9 mouse cellular contexts compared by ENCODE assay signal in the genomic region with DNA sequence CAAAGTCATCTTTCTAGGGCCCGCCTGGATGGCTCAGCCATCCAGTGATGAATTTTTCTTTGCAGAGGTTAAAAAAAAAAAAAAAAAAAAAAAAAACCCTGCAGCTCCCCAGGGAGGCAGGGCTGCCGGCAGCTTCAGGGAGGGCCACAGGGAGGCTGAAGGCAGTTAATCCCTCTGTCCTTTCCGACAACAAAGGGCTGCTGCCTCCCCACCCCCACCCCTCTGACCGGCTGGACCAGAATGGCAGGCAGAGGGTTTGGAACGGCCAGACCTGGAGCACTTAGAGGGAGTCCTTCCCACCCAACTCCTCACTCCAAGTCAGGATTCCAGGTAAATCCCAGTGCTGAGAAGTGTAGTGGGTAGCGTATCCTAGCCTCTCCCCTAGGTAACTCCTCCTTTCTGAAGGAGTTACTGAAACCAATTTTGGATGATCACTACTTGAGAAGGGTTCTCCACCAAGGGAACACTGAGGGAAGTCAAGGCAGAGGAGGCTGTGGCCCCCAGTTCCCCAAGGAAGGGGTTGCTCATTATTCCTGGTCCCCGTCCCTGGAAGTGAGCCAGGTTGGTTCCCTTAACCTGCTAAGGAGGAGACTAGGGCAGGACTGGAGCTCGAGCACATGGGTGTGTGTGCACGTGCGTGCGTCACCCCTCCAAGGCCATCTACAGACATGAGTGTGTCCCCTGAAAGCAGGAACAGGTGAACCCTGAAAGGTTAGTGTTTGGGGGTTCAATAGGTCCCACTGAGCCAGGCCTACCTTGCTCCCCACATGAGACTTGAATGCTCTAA. TPM values are rescaled to one million over a fixed set of nuclear protein-coding genes. Genes with fewer than 3 reads are reported as not detected.
DNase-seq lines count a peak whose midpoint lies in the region; ATAC-seq and TF ChIP-seq lines count a peak whose summit lies in the region.
"Had no signal": no experiment of that assay in that cellular context is flagged by ENCODE, and none has a peak within 500 bp of the region (broad histone marks: within the 10 kb centered on the region; RNA-seq: fewer than 3 reads in every experiment).

No protein-coding gene starts in this region.

- H3K4me3 ChIP-seq in ES-E14 (ENCODE audit: insufficient read depth in 1 of 2, low read depth in 1 of 2, low read length in 2 of 2, poor library complexity in 1 of 2, severe bottlenecking in 1 of 2) = peak overlapping the region; percentile 13 to 35; a peak in 3 of 4 replicates
- H3K4me3 ChIP-seq in hindbrain, embryonic 11.5 days (ENCODE audit: low read depth, low read length) = no peak overlapping the region
- H3K4me3 ChIP-seq in midbrain, embryonic 15.5 days = no peak overlapping the region

- H3K4me2 ChIP-seq in hindbrain, embryonic 11.5 days (replicated peaks; ENCODE audit: low read depth, low read length) = peak overlapping the region; percentile 22; the same call in 1 of the 2 replicates
- H3K4me2 ChIP-seq in midbrain, embryonic 15.5 days = peak overlapping the region; percentile 34

- H3K36me3 ChIP-seq in ES-E14 (ENCODE audit: control insufficient read depth, insufficient read depth, low read length, poor library complexity, severe bottlenecking) = no peaks in the 10 kb centered on the region
- no peaks in the 10 kb centered on the region for H3K36me3 ChIP-seq in hindbrain, embryonic 11.5 days (ENCODE audit: control insufficient read depth, insufficient read depth, low read length)
- no peaks in the 10 kb centered on the region for H3K36me3 ChIP-seq in midbrain, embryonic 15.5 days (replicated peaks)

- WGBS in hindbrain, embryonic 11.5 days = 28% methylated on average over 11 of the region's 11 CpGs
- 19% methylated on average over 11 of the region's 11 CpGs for WGBS in midbrain, embryonic 15.5 days

- in situ Hi-C loops in ES-E14 (cut with MboI; ENCODE audit: low sequenced_read_pairs in 2 of 2, unreplicated experiment in 2 of 2) = no loop called here

- DNase-seq in adrenal gland, postnatal 14 days = peak; percentile 33
- DNase-seq in adrenal gland, adult 2 months = no peak
- DNase-seq in ES-E14 (ENCODE audit: low read depth, low spot score) = no peak
- DNase-seq in hindbrain, embryonic 11.5 days (ENCODE audit: low spot score) = peak; percentile 61
- no peak for DNase-seq in spleen, postnatal 36 days (ENCODE audit: low spot score in 2 of 2)
- DNase-seq: cerebellum, postnatal 36 days had no signal

- peak overlapping the region; percentile 44; the same call in 1 of the 2 replicates for H3K9ac ChIP-seq in ES-E14 (ENCODE audit: insufficient read depth, low read depth, low read length, poor library complexity, severe bottlenecking)
- H3K9ac ChIP-seq in hindbrain, embryonic 11.5 days (ENCODE audit: low read depth, low read length) = peak overlapping the region; percentile 20; the same call in 1 of the 2 replicates
- peak overlapping the region; percentile 12; the same call in 1 of the 2 replicates for H3K9ac ChIP-seq in midbrain, embryonic 15.5 days

- H3K27ac ChIP-seq in ES-E14 (ENCODE audit: insufficient read depth, low read depth, low read length, poor library complexity, severe bottlenecking) = peak overlapping the region; percentile 67
- H3K27ac ChIP-seq in hindbrain, embryonic 11.5 days (ENCODE audit: low read depth, low read length) = peak overlapping the region; percentile 68
- H3K27ac ChIP-seq in midbrain, embryonic 15.5 days = peak overlapping the region; percentile 67

- no peaks in the 10 kb centered on the region for H3K9me3 ChIP-seq in ES-E14 (ENCODE audit: control insufficient read depth, insufficient read depth, low read depth, low read length)
- no peaks in the 10 kb centered on the region for H3K9me3 ChIP-seq in hindbrain, embryonic 11.5 days (ENCODE audit: control insufficient read depth, low read length)
- no peaks in the 10 kb centered on the region for H3K9me3 ChIP-seq in midbrain, embryonic 15.5 days

- peak; percentile 65 for ATAC-seq in hindbrain, embryonic 11.5 days (ENCODE audit: low FRiP score)
- peak; percentile 45 for ATAC-seq in midbrain, embryonic 15.5 days (replicated peaks)
- ATAC-seq in activated CD4-positive, CD25-positive, alpha-beta regulatory T cell, adult 4 months = no peak
- ATAC-seq in megakaryocyte progenitor cell, adult 5-6 weeks (replicated peaks; ENCODE audit: poor library complexity) = no peak

- no peaks in the 10 kb centered on the region; the same call in 1 of the 2 replicates for H3K27me3 ChIP-seq in hindbrain, embryonic 11.5 days (ENCODE audit: control insufficient read depth, insufficient read depth, low read length)
- H3K27me3 ChIP-seq in midbrain, embryonic 15.5 days (replicated peaks) = no peaks in the 10 kb centered on the region

- H3K4me1 ChIP-seq in ES-E14 (ENCODE audit: control insufficient read depth in 2 of 2, insufficient read depth in 2 of 2, low read length in 2 of 2, poor library complexity in 1 of 2) = peaks cover 3 to 28% of the 10 kb centered on the region in 2 experiments; a peak in 2 of 4 replicates
- peaks cover 9% of the 10 kb centered on the region for H3K4me1 ChIP-seq in hindbrain, embryonic 11.5 days (replicated peaks; ENCODE audit: control insufficient read depth, insufficient read depth, low read length)
- H3K4me1 ChIP-seq in midbrain, embryonic 15.5 days = peaks cover 20% of the 10 kb centered on the region

TF ChIP-seq in ES-E14, 5 proteins besides CTCF, POLR2A, EP300 and RAD21:
- TF ChIP-seq ZNF384 (IDR thresholded peaks at IDR 0.05; ENCODE audit: low read depth, low read length) = peak; percentile 92
- TF ChIP-seq HCFC1 (IDR thresholded peaks at IDR 0.05; ENCODE audit: borderline replicate concordance, insufficient read depth, low read length) = no peak

RNA-seq across cellular contexts. Expression of a gene that starts 10.2 kb away (rescaled TPM):
- total RNA-seq in adrenal gland, postnatal 14 days (2021) = 21.6 and 23.0 TPM in 2 replicates
- total RNA-seq in adrenal gland, adult 2 months (2021) = 10 to 100 TPM; 19.0 to 26.9 TPM
- polyA plus RNA-seq in adrenal gland, adult 2 months (2012; rRNA removed) = 35.3 and 38.0 TPM in 2 replicates
- total RNA-seq in ES-E14 (2012; rRNA removed) = 21.9 and 24.4 TPM in 2 replicates
- 17.2 and 17.8 TPM in 2 replicates for polyA plus RNA-seq in hindbrain, embryonic 11.5 days (2014; fragmentation: Nextera tagmentation; extraction: Ambion mirVana)
- polyA plus RNA-seq in midbrain, embryonic 15.5 days (2015; fragmentation: Nextera tagmentation; extraction: Ambion mirVana) = 15.3 and 15.8 TPM in 2 replicates
- under 1 TPM; 0.25 to 0.42 TPM for polyA plus RNA-seq in activated CD4-positive, CD25-positive, alpha-beta regulatory T cell, adult 4 months (2017; shearing (Covaris generic))
- 0.39 and 0.64 TPM in 2 replicates for total RNA-seq in megakaryocyte progenitor cell, adult 5-6 weeks (2015)
- total RNA-seq in megakaryocyte progenitor cell, adult 5-6 weeks (2017) = 0.46 and 1.6 TPM in 2 replicates

RNA-seq across cellular contexts. Expression of a gene that starts 20.7 kb away (rescaled TPM):
- 0.67 and 0.79 TPM in 2 replicates for total RNA-seq in adrenal gland, postnatal 14 days (2021)
- total RNA-seq in adrenal gland, adult 2 months (2021) = under 1 TPM; 0.69 to 0.76 TPM
- 0.85 and 1.4 TPM in 2 replicates for polyA plus RNA-seq in adrenal gland, adult 2 months (2012; rRNA removed)
- 0.53 and 1.0 TPM in 2 replicates for total RNA-seq in ES-E14 (2012; rRNA removed)
- polyA plus RNA-seq in hindbrain, embryonic 11.5 days (2014; fragmentation: Nextera tagmentation; extraction: Ambion mirVana) = 1.2 and 1.8 TPM in 2 replicates
- polyA plus RNA-seq in midbrain, embryonic 15.5 days (2015; fragmentation: Nextera tagmentation; extraction: Ambion mirVana) = 2.7 and 2.8 TPM in 2 replicates
- polyA plus RNA-seq in activated CD4-positive, CD25-positive, alpha-beta regulatory T cell, adult 4 months (2017; shearing (Covaris generic)) = under 1 TPM in 1 of 2 experiments, not detected in 1; 0.08 TPM
- total RNA-seq in megakaryocyte progenitor cell, adult 5-6 weeks (2015) = not detected in 2 replicates
- not detected in 2 replicates for total RNA-seq in megakaryocyte progenitor cell, adult 5-6 weeks (2017)

RNA-seq across cellular contexts. Expression of a gene that starts 48.8 kb away (rescaled TPM):
- total RNA-seq in adrenal gland, postnatal 14 days (2021) = 1.7 and 2.0 TPM in 2 replicates
- total RNA-seq in adrenal gland, adult 2 months (2021) = 1 to 10 TPM; 1.0 to 1.6 TPM
- 7.5 and 9.0 TPM in 2 replicates for polyA plus RNA-seq in adrenal gland, adult 2 months (2012; rRNA removed)
- total RNA-seq in ES-E14 (2012; rRNA removed) = 0.98 and 1.6 TPM in 2 replicates
- 11.0 and 11.7 TPM in 2 replicates for polyA plus RNA-seq in hindbrain, embryonic 11.5 days (2014; fragmentation: Nextera tagmentation; extraction: Ambion mirVana)
- polyA plus RNA-seq in midbrain, embryonic 15.5 days (2015; fragmentation: Nextera tagmentation; extraction: Ambion mirVana) = 23.6 and 24.9 TPM in 2 replicates
- not detected for polyA plus RNA-seq in activated CD4-positive, CD25-positive, alpha-beta regulatory T cell, adult 4 months (2017; shearing (Covaris generic))
- 0.10 and 0.51 TPM in 2 replicates for total RNA-seq in megakaryocyte progenitor cell, adult 5-6 weeks (2015)
- total RNA-seq in megakaryocyte progenitor cell, adult 5-6 weeks (2017) = not detected in 2 replicates

Comparison
In these comparisons a context has a peak if more than half of its experiments do, and no peak if none do; other contexts are left out.
1. DNase-seq: peak in adrenal gland, postnatal 14 days (single experiment) and hindbrain, embryonic 11.5 days (single experiment); none in adrenal gland, adult 2 months (single experiment), ES-E14 (single experiment) and spleen, postnatal 36 days (0 of 2).
2. H3K4me3 ChIP-seq: peak in ES-E14 (2 of 2); none in hindbrain, embryonic 11.5 days (single experiment) and midbrain, embryonic 15.5 days (single experiment).
3. ATAC-seq: peak in hindbrain, embryonic 11.5 days (single experiment) and midbrain, embryonic 15.5 days (single experiment); none in activated CD4-positive, CD25-positive, alpha-beta regulatory T cell, adult 4 months (single experiment) and megakaryocyte progenitor cell, adult 5-6 weeks (single experiment).
4. Peak in every context shown above with its lines, with median percentiles within 50 percentile points of each other: H3K27ac ChIP-seq and H3K9ac ChIP-seq.